Mouse (Mus musculus) CH12.LX (cell line): ENCODE measurements around the gene Prr14.

ENCODE experiments used
- CTCF ChIP-seq, 2 experiments: IDR thresholded peaks in 1 of 2; conservative IDR thresholded peaks in 1 of 2; 2 replicates each; pipeline ENCODE4 v1.5.1; 2011 to 2012; ENCODE audit warnings: low read depth in 2 of 2, low read length in 2 of 2, improper control_type of control experiment in 1 of 2, inconsistent platforms in 1 of 2, mild to moderate bottlenecking in 1 of 2, moderate library complexity in 1 of 2
- E2F4 ChIP-seq: IDR thresholded peaks from 2 replicates; pipeline ENCODE4 v1.6.1; 2011; ENCODE audit warnings: low read depth, low read length, improper control_type of control experiment; ENCODE audit not compliant: insufficient replicate concordance
- ELF1 ChIP-seq: IDR thresholded peaks from 2 replicates; pipeline ENCODE4 v1.6.1; 2014; ENCODE audit warnings: low read depth, mild to moderate bottlenecking, inconsistent platforms, low read length, improper control_type of control experiment
- EP300 ChIP-seq: IDR thresholded peaks from 2 replicates; pipeline ENCODE4 v1.6.1; 2011; ENCODE audit warnings: low read length, improper control_type of control experiment
- HCFC1 ChIP-seq: IDR thresholded peaks from 2 replicates; pipeline ENCODE4 v1.6.1; 2012; ENCODE audit warnings: low read depth, mild to moderate bottlenecking, inconsistent platforms, low read length, improper control_type of control experiment
- KAT2A ChIP-seq: IDR thresholded peaks from 2 replicates; pipeline ENCODE4 v1.6.1; 2012; ENCODE audit warnings: low read length, improper control_type of control experiment, inconsistent platforms; ENCODE audit not compliant: insufficient replicate concordance
- MEF2A ChIP-seq: IDR thresholded peaks from 2 replicates; pipeline ENCODE4 v1.6.1; 2014; ENCODE audit warnings: low read depth, mild to moderate bottlenecking, inconsistent platforms, low read length, improper control_type of control experiment, borderline replicate concordance
- POLR2A ChIP-seq: IDR thresholded peaks from 2 replicates; pipeline ENCODE4 v1.6.1; 2011; ENCODE audit warnings: low read depth, mild to moderate bottlenecking, improper control_type of control experiment, low read length
- RCOR1 ChIP-seq: conservative IDR thresholded peaks from 2 replicates; pipeline ENCODE4 v1.6.1; 2012; ENCODE audit warnings: low read depth, mild to moderate bottlenecking, inconsistent platforms, low read length, improper control_type of control experiment
- USF2 ChIP-seq: conservative IDR thresholded peaks from 2 replicates; pipeline ENCODE4 v1.6.1; 2011; ENCODE audit warnings: low read depth, low read length, improper control_type of control experiment
- ZNF384 ChIP-seq: IDR thresholded peaks from 2 replicates; pipeline ENCODE4 v1.6.1; 2012; ENCODE audit warnings: low read depth, low read length, improper control_type of control experiment, inconsistent platforms

DNA sequence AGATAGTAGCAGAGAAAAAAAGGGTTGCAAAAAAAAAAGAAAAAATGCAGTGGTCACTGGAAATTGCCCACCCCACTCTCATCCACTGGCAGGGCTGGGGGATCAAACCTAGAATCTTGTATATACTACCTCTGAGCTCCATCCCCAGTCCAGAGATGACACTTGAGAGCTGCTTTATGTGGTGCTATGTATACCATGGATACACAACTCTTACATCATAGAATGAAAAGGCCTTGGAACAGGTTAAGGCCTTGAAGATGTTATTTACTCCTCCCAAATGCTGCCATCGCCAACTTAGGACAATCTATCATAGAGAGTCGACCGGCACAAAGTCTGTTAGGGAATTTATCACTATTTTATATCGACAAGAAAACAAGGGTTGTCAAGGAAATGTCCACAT is 17.4 kb downstream of the Prr14 start:
- TF ChIP-seq RCOR1, result no peak
- TF ChIP-seq ELF1, result no peak
- TF ChIP-seq ZNF384, result no peak
- no peak for TF ChIP-seq E2F4
- no peak for TF ChIP-seq CTCF (conservative IDR thresholded peaks at IDR 0.05 in 1 of 2, IDR thresholded peaks at IDR 0.05 in 1 of 2; ENCODE audit: low read depth in 2 of 2, low read length in 2 of 2)
- TF ChIP-seq EP300, result no peak
- no peak for TF ChIP-seq USF2
- TF ChIP-seq MEF2A, result no peak
- no peak for TF ChIP-seq HCFC1
- no peak for TF ChIP-seq KAT2A
- no peak for TF ChIP-seq POLR2A
